Mouse (Mus musculus) urinary bladder, postnatal 4 days (tissue): ENCODE results near the gene Hhex.

ENCODE experiments used
- DNase-seq, 2 experiments: peaks; one replicate each; pipeline ENCODE4 v3.0.0; 2021 to 2022; ENCODE audit warnings: low spot score in 2 of 2

Hhex gene

DNA sequence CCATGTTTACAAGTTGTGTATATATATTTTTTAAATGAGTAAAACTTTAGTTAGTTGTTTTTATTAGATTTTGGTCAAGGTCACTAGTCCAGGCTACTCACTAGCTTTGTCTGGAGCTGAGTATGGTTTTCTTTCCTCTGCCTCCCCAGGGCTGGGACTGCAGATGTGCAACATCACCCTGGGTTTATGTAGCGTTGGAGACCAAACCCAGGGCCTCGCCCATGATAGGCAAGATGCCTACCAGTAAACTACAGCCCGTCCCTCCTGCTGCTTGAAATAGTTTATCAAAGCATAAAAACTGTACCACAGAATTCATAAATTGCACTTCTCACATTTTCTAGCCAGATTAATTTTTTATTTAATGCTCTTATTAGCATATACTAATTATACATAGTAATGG is 14.6 kb downstream of the Hhex start:
- no peak for DNase-seq

DNA sequence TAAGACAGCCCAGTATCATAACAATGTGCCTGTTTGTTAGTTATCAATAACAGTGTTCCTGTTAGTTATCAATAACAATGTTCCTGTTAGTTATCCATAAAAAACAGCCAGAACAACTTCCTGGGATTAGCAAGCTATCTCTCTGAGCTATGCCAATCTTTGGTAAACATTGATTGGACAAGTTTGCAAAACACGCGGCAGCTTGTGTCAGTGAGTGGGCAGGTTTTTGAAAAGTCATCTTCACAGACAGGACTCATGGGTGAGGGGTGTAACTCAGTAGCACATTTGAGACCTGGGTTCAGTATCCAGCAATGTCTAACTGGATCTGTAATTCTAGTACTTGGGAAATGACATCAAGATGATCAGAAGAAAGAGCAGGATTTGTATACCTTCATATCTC is 20.9 kb downstream of the Hhex start:
- no peak for DNase-seq

DNA sequence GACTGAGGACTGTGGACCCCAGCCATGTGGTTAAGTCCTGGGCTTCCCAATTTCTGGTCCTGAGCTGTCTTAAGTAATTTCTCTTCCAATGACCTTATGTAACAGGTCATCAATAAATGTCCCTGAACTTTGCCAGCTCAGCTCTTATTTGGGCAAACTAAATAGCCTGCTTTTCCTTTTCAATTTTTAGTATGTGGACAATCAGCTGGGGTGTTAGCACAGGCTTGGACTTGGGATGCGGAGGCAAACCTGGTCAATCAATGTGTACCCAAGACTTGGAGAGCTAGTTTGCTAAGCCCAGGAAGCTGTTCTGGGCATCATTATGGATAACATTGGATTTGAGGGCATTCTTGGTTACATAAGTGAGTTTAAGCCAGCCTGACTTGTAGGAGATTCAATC is 21.4 kb downstream of the Hhex start:
- no peak for DNase-seq

DNA sequence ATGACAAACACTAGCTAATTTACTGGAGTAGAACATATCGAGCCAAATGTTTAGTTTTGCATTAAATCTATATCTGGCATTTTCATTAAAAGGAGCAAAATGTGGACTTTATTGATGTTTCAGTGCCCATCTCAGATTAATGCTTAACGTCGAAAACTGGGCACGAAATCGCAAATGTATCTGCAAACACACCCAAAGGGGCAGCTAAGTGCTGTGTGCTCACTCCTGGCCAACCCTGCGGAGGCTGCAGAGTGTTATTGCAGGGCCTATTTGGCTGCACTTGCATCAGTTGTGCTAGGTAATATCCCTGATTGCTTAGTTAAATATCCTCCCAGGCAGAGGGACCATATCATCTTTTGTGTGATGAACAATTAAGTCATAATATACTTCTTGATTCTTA is 23.4 kb downstream of the Hhex start:
- no peak for DNase-seq

DNA sequence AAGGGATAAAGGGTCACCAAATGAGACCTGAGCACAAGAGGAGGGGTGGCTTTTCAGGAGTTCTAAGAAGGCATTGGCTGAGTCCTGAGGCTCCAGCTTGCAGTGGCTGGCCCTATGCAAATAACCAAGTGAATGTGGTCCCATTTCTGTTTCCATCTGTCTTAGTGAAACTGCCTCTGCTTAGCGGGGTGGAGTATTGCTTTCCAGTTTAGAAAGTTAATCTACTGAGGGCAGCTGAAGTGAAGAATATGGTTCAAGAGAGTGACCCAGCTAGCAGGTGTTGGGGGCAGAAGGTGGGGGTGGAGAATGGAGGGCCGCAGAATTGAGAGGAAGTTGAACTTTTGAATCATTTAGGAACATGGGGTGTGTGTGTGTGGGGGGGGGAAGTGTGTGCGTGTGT is 31.8 kb downstream of the Hhex start:
- no peak for DNase-seq

- DNase-seq = no peak
Measured at GRCm38 (mm10) chr19:37466978-37467377, 32.4 kb downstream of the Hhex start.

DNA sequence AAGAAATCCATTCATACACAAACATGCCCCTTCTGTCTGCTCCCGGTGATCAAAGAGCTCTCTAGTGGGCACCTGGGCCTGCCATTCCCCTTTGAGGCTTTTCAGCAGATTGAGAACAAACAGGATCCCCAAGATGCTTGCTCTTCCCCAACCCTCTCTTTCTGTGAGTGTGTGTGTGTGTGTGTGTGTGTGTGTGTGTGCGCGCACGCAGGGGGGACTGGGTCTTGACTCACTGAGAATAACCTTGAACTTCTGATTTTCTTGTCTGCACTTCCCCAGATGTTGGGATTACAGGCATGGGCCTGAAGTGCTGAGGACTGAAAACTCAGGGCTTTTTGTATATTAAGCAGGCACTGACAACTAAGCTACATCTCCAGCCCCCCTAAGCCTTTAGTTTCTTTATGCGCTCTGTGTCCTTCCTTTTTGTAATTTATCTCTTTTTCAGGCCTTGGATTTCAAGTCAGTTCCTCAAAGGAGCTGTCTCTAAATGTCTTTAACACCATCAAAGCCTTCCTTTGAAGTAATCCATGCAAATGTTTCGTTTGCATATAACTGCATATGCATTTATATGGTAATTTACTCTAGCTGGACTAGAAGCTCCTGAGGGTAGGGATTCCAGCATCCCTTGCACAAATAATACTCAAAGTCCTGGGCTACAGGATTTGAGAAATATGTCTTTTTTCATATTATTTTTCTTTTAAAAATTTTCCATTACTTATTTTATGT is 34.4 kb downstream of the Hhex start:
- no peak for DNase-seq

DNA sequence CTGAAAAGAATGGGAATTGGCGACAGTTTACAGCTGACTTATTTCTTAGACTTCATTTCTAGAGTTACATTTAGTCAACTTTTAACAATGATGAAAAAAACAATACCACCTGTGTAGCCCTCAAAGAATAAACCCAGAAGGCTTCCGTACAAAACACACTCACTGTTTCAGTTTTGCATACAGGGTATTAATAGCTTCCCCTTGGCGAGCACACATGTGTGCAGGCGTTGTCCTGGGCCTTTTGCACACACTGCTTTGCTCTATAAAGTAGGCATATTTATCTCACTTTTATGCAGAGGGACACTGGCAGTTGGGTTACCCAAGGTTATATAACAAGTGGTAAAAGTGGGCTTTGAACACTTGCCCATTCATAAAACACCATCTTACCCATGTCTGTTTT is 37.1 kb downstream of the Hhex start:
- DNase-seq = no peak

DNA sequence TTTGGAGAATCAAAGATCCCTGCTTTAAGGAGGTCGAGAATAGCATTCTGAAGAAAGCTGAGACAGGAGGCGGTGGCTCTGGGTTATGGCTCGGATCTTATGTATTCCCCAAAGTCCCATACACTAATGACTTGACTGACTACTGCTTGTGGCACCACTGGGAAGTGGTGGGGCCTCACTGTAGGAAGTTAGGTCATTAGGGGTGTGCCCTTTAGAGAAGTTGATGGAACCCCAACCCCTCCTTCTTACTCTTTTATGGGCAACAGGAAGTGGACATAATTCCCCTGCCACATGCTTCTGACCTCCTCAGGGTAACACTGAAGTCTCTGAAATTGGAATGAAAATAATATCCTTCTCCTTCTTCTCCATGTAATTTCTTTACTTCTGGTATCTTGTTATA is 38.0 kb downstream of the Hhex start:
- DNase-seq = no peak

- DNase-seq = no peak
Measured at GRCm38 (mm10) chr19:37481704-37482103, 47.1 kb downstream of the Hhex start.

- no peak for DNase-seq
Measured at GRCm38 (mm10) chr19:37482556-37483187, 48.1 kb downstream of the Hhex start.

- no peak for DNase-seq
Measured at GRCm38 (mm10) chr19:37484787-37485186, 50.2 kb downstream of the Hhex start.

DNA sequence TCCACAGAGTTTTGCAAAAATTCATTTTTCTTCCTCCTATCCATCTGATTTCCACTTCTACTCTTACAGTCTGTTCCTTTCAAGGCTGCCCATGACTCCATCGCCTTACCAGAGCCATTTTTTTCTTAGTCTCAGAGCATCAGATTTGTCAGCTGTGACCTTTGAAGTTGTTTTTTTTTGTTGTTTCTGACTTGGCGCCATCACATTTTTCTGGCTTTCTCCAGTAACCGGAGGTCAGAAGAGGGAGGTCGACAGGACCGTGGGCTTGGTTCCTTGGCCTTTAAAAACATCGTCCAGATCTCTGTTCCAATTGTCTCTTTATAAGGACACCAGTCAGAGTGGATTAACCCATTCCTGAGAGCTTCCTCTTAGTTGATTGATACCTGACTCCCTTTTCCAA is 52.2 kb downstream of the Hhex start:
- no peak for DNase-seq

- DNase-seq = no peak
Measured at GRCm38 (mm10) chr19:37487811-37488475, 53.3 kb downstream of the Hhex start.

GRCm38 (mm10) chr19:37488608-37489262 is 54.1 kb downstream of the Hhex start:
- no peak for DNase-seq
